Mouse (Mus musculus) gonadal fat pad, adult 2 months (tissue): ENCODE data around the gene Ciz1. TPM values are rescaled to one million over a fixed set of nuclear protein-coding genes. Genes with fewer than 3 reads are reported as not detected.

Source experiments
- DNase-seq: peaks from one replicate; pipeline ENCODE4 v3.0.0-alpha.2; 2012; ENCODE audit warnings: low read depth
- polyA plus RNA-seq: library from polyadenylated mRNA; depleted of rRNA; stranded (reverse); fragments of >200 nt; gene quantifications from 2 replicates; pipeline ENCODE4 v1.2.3, GENCODE M21; 2012

Gene Ciz1
- polyA plus RNA-seq, 1 experiment: 154 TPM

DNA sequence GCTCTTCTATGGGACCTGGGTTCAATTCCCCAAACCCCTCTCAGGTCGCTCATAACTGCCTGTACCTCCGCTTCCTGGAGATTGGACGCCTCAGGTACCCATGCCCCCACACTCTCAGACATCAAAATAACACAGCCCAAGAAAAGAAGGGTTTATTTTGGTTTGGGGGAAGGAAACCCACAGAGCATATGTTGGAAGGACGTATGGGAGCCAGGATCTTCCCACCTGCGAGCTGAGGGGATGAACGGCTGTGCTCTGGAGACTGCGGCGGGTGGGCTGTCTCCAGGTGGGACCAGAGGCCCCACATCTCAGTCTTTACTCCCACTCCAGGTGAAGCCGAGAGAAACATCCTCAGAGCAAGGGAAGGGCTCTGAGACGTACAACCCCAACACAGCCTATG is 24.8 kb downstream of the Ciz1 start:
- DNase-seq: no peak

DNA sequence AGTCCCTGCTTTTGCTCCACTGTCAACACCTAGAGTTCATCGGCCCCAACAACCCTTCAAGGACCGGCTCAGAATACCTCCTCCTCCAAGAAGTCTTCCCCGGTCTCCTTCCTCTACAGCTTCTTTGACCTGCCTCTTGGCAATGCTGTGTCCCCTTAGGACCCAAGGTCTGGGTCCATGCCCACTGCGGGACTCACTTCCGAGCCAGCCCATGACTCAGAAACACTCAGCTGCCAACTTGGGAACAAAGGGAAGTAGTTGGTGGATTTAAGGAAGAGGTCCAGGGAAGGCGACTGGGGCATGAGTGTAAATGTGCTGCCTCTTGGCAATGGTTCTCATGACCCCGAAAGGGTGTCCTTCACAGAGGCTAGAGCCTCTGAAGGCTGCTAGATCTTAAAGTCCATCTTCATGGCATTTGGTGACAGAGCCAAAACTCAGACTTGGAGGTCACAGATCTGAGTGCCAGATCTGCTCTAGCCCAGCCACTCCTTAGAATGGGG is 27.9 kb downstream of the Ciz1 start:
- DNase-seq: no peak

DNA sequence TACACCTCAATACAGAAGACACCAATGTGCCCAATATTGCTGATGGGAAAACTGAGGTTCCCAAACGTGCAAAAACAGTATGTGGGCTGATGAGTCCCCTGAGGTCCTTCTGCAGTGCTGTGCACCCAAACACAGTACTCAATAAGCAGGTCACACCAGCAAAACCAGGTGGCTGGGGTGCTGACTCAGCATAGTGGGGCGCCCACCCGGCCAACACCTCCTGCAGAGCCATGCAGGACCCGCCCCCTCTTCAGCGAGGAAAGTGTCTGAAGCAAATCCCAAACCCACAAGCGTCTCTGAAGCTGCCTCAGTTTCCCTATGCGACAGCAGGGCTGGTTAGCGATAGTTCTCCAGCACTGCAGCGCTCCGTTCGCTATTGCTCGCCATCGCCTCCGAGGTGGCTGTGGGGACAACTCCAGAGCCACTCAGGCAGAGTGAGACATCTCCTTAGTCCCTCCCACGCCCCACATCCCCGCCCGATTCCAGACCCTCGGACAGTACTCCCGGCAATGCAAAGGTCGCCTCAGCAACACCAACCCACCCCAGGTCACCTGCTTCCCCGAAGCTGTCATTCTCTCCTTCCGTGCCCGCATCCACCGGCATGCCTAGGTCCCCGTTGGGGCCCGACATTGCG is 29.1 kb downstream of the Ciz1 start:
- no peak for DNase-seq

DNA sequence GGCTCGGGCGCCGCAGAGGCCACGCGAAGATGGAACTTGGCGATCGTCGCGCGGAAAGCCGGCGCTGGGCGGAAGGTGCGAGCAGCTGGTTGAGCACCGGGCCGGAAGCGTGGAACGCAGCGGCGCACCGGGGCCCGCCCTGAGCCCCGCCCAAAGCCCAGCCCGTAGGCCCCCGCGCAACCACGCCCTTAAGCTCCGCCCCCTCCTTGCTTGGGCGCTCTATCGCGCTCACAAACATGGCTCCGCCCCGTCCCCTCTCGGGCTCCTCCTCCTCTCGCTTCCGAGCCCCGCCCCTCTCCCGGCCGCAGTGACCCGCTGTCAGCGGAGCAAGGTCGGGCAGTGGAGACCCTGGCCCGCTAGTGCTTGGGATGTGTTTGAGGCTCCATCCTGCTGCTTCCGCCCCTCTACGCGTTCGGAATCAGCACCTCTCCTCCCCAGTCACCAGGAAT is 29.7 kb downstream of the Ciz1 start, which contains the start of gene 1110008P14Rik:
TSS of gene 1110008P14Rik (minus strand) at position 164 of the 449 bp plus-strand sequence.
- DNase-seq: no peak

DNA sequence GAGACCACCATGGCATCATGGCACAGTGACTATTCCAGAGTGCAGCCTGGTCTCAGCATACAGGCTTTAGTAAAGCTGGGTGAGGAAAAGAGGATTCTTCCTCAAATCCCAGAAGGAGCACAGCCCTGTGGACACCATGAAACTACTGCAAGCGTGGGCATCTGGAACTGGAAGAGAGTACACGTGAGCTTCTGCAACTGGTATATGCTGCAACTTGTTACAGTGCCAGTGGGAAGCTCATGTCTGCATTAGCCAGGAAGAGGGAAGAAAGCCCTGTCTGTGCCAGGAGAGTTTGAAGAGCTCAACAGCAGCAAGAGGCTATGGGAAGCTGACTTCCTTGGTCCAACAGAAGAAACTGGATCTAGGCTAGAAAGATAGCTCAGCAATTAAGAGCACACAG is 30.6 kb downstream of the Ciz1 start:
- no peak for DNase-seq

DNA sequence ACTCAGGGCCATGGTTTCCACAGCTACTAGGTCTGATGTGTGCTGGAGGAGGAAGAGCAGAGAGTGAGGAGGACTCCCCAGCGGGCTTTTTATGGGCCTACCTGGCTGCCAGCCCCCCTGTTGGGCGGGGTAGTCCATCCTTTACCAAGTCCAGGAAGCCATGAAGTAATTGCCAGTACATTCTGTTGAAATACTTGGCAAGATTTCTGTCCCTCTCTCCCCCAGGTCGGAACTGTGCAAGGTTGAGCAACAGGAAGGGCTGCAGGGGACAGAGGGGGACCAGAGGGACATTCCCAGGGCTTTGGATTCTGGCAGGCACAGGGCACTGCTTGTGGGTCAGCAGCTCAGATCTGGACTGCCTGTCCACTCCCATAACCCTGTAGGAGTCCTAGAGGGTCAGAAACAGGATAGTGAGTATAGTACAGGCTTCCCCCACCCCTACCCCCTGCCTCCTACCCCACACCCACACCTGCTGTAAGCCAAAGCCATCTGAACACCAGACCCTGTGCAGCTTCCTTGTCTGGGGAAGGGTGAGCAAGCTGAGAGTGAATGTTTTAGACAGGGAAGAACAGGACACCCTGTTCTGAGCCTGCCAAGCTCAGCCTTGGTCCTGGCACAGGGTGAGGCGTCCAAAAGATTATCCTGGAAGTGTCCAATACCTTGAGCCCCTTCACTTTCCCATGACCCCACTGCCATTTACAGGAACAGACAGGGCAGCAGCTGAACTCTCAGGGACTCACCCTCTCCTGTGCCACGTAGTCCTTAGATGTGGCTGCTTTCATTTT is 35.8 kb downstream of the Ciz1 start, which contains the start of gene Lcn2:
TSS of gene Lcn2 (minus strand) at position 547 of the 785 bp plus-strand sequence.
- no peak for DNase-seq

DNA sequence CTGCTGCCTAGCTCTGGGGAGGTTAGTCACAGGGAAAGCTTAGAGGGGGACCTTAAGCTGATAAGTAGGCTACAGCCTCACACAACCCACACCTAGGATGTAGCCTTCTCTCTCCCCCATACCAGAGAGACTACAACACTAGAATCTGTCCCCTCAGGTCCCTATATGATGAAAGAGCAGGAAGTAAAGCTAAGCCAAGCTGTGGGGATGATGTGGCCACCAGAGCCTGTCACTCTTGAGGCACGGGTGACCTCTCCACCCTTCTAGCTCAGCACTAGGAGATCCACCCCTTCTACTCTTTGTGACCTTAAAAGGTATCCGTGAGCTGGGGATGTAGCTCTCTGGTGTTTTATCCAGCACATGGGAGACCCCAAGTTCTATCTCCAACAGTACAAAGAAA is 37.0 kb downstream of the Ciz1 start:
- no peak for DNase-seq

DNA sequence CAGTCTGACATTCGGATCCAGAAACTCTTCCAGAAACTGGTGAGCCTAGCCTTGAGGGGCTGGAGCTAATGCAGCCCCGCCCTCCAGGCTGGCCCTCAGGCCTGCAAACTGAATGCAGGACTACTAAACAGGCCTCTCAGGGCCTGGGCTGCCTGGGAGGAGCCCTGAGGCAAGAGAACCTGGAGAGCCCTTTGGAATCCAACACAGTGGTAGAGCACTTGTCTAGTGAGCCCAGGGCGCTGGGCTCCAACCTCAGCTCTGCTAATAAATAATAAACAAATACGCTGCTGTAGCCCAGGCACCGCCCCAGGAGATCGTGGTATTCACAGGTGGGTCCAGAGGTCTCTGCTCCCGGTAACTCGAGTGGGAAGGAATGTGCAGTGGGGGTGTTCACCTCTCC is 38.7 kb downstream of the Ciz1 start:
- DNase-seq: no peak

DNA sequence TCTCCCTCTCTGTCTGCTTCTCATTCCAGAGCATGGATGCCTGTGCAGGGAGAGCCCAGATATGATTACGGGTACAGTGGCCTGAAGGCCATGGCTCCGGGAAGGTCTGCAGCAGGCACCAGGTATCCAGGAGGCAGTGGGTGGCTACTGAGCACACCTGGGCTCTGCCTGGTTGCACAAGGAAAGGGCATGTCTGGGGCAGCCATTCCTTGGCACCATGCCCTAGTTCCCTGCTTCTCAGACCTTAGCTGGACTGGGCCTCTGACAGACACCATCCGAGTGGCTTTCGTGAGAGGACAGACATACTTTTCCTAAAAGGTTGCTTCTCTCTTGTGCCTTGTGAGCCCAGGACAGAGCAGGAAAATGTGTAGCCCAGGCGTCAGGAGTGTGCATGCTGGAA is 39.9 kb downstream of the Ciz1 start:
- DNase-seq: no peak

DNA sequence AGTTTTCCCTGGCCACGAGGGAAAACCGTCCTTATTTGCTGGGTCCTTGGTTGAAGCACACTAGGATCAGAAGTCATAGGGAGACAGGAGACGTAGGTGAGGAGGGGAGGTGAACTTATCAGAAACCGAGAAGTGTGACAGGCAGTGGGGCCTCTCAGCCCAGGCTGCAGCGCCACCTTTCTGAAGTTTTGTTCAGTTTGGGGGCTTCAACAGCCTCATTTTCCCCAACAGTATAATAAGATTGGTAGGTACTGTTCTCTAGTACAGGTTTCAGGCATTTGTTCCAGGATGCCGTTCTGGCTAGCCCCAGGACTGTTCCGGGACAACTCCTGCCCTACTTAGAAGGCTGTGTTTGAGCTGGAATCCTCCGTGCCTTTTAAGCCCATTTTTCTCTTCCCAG is 42.8 kb downstream of the Ciz1 start:
- DNase-seq: no peak

DNA sequence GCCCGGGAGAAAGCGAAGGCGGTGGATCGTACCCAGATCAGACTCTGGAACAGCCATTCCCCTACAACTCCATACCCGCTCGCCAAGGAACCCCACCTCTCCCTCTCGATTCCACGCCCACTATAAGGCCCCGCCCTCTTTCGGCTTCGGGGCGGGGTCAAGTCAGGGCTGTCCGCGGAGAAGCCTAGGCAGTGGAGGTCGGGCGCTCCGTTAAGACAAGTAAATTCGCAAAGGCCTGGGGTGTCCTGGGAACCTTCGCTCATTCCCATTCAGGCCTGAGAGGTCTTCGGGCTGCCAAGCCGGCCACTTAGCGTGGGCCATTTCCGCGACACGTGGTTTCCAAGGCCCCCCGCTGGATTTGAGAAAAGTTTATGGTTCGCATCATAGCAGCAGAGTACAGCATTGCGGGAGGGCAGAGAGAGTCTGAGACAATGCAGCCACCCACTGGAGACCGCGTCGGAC is 43.4 kb downstream of the Ciz1 start, which contains the start of gene Ptges2:
TSS of gene Ptges2 (plus strand) at position 413 of the 462 bp plus-strand sequence.
- DNase-seq: no peak

DNA sequence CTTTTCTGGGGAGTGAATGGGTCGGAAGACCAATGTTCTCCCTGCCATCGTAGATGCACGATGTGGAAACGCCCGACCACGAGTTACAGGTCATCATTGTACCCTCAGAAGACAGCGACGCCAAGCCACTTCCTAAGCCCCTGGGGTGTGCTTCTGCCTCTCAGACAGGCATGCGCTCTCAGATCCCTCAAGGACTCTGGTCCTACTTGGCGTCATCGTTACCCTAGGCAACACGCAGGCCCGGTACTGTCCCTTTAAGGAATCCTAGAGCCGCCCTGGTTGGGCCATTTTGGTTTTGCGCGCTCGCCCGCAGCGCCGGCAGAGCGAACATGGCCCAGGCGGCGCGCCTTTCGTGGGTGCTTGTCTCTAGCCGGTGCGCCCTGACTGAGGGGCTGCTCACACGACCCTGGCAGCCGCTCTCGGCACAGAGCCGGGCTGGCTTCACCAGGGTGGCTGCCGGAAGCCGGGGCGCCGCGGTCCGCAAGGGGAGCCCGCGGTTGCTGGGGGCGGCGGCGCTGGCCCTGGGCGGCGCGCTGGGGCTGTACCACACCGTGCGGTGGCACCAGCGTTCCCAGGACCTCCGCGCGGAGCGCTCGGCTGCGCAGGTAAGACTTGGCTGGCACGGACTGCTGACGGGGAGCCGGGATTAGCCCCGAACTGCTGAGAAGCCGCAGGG is 44.0 kb downstream of the Ciz1 start:
- no peak for DNase-seq

DNA sequence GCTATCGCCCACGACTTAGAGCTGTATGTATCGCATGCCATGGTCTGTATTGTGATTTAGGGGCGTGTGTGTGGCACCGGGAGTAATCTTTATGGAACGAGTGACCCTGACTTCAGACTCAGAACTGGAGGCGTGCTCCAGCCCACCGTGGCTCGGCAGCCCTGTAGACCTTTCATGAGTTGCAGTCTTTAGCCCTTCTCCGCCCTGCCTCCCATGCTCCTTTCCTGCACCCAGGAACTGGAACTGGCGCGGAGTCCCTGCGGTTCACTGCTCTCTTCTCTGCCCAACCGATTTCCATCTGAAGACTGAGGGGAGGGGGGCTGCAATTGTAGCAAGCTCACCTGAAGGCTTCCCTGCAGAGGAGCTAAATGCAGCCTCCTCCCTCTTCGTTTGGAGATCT is 44.6 kb downstream of the Ciz1 start:
- no peak for DNase-seq

DNA sequence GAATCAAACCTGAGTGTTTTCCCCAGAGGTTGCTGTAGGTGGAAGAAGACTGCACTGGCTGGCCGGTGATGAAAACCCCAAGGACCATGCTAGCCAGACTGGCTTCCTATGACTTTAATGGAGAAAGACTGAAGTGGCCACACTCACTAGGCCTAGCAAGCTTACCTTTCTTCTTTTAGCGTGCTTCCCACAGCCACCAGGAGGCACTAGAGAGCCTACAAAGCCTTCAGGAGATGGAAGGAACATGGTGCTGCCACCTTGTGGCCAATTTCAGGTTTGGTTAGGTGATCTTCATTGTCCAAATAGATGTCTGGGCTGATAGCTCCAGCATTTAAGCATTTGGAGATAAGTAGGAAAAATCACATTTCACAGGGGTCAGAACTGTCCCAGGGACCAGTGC is 52.5 kb downstream of the Ciz1 start:
- DNase-seq: no peak

DNA sequence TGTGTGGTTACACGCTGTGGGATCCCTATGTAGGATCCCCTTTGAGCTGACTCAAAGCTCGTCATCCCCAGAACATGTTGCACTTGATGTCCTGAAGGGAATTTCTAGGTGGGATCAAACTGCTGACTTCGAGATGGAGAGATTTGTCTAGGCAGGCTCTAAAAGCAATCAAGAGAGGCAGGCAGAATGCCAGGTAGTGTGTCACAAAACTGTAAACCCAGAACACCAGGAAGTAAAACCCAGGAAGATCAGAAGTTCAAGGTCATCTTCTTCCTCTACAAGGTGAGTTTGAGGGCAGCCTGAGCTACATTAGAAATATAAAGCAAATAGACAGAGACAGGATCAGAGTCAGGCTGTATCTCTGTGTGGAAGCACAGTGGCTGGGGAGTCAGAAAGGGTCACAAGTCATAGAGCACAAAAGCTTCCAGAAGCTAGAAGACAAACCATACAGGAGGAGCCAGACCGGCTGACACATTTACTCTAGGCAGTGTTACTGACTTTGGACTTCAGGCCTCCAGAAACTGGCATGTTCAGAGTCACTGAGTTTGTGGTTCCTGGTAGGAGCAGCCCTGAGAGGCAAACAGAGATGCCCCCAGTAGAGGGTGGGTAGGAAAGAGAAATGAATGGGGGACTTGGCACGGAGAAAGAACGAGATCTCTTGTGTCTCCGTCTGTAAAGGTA is 55.2 kb downstream of the Ciz1 start:
- DNase-seq: no peak

DNA sequence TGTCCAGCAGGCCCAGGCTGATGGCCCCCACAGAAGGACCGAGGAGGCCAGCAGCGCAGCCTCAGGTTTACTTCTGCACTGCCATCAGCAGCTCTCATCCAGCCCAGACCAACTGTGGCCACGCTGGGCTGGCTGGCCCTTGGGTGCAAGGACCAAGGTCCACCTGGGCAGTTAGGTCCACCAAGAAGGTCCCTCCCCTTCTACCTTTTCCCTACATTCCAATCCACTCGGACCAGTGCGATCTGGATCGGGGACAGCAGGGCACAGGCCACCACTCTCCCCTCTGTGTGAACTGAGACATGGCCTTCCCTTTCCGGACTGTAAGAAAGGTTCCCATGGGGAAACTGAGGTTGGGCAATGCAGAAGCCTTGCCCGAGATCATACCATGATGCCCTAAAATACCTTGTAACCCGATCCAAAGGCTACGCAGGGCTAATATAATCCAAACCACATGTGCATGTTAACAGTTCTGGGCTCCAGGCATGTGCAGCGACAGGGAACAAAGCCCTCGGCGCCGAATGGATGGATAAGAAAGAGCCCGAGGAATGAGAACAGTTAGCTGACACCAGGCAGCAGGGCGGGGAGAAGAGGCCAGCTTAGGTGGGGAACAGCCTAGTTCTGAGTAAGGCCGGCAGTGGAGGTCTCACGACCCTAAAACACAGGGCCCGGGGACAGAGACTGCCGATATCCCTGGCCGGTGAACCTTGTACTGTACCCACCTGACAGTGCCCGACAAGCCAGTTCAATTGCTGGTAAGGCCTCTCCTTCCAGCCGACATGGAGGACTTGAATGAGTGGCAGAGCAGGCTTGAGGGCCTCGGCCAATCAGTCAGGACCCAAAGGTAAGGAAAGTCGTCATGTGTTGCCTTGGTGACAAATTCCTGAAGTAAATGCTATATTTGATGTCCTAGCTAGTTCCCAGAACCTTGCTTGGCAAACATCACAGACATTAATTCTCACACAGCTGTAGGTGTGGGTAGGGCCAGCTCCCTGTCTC is 56.6 kb downstream of the Ciz1 start:
- no peak for DNase-seq

DNA sequence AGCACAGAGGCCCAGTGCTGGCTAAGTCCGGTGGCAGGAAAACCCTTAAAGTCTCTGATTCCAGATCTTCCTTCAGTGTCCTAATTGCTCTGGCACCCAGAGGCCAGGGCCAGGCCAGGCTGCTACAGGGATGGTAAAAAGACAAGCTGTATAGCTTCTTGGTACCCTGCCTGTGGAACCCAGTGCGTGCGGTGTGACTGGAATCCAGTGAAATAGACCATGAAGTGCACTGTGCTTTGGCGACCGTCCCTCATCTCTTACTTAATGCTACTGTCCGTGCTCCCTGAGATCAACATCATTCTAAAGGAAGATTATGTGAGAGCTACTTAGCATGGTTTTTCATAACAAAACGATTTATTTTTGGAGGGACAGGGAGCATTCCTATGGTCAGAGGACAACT is 59.3 kb downstream of the Ciz1 start:
- DNase-seq: no peak

DNA sequence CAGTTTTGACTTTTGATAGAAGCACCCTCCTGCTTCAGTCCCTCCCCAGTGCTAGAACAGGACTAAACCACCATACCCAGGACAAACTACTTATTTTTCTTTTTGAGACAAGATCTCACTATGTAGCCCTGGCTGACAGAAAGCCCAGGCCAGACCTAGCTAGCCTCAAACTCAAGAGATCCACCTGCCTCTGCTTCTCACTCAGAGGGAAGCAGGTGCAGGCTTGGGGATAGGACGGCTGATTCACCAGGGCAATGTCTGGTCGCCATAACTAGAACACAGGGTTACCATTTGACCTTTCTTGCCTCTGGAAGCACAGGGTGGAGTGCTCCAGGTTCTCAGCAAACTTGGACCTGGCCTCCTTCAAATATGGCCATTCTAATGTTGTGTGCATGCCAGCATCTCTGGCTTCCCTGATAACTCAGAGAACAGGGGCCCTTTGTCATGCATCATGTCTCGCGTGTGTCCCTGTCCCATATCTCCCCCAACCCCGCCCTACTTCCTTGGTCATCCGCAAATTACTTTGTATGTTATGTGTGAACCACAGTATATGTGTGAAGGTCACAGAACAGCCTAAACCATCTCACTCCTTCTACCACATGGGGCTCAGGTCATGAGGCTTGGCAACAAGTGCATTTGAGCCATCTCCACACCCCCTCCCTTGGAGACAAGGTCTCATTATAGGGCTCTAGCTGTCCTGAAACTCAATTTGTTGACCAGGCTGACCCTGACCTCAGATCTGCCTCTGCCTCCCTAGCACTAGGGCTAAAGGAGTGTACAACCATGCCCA is 60.8 kb downstream of the Ciz1 start:
- DNase-seq: no peak

DNA sequence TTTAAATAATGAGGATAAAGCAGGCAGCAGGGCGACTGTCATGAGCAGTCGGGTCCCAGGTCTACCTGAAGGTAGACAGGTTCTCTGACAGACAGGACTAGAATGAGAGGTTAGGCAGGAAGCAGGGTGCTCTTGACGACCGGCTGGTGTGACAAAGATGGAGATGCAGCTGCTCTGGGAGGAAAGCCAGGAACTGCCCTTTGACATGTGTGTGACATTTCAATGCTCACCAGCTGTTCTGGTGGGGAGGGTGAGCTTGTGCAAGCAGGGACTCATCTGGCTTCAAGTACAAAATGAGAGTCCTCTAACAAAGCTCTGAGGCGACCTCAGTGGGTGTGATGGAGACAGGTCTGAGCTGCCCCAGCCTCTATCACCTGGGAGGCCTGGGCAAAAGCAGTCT is 61.8 kb downstream of the Ciz1 start:
- DNase-seq: no peak

DNA sequence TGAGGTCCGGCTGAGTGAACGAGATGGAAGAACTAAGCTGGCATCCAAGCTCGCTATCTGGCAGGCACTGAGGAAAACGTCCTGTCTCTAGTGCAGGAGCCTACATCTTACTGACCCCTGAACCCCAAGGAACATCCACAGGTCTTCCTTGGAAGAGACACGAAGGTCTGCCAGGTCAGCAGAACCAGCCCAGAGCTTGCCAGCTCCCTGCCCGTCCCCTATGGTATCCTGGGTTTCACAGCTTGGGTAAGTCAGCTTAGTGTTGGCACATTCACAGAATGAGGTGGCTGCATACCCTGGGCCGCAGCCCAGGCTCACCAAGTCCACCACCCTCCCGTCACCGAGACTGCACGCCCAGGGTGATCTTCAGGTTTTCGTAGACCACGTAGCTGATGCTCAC is 63.7 kb downstream of the Ciz1 start:
- no peak for DNase-seq
